Mouse (Mus musculus) ES-E14 (cell line): ENCODE data around the gene Zcchc9. TPM values are rescaled to one million over a fixed set of nuclear protein-coding genes. Genes with fewer than 3 reads are reported as not detected.
"Not testable (repeated sequence)": the region's sequence is repeated elsewhere in the genome, so short reads cannot be mapped to it uniquely, and the experiment has no call there.

Experiments used
- DNase-seq: peaks from one replicate; pipeline ENCODE4 v3.0.0-alpha.2; 2013; ENCODE audit warnings: low read depth, low spot score
- H3K27ac ChIP-seq: 2 replicates; pipeline ENCODE4 v1.5.1; 2012; ENCODE audit warnings: low read depth, mild to moderate bottlenecking, low read length, moderate library complexity, mixed read lengths; ENCODE audit not compliant: poor library complexity, insufficient read depth, severe bottlenecking
- H3K36me3 ChIP-seq: 2 replicates; pipeline ENCODE4 v1.6.1; 2012; ENCODE audit warnings: mild to moderate bottlenecking, low read length, moderate library complexity, mixed read lengths; ENCODE audit not compliant: control insufficient read depth, poor library complexity, insufficient read depth, severe bottlenecking
- H3K4me1 ChIP-seq, 2 experiments: fragments of 150-350 bp in 1 of 2; sonication (generic) in 1 of 2; 2 replicates each; pipeline ENCODE4 v1.6.1; 2012; ENCODE audit warnings: low read length in 2 of 2, mild to moderate bottlenecking in 1 of 2, mixed read lengths in 1 of 2; ENCODE audit not compliant: control insufficient read depth in 2 of 2, insufficient read depth in 2 of 2, poor library complexity in 1 of 2
- H3K4me3 ChIP-seq, 2 experiments: fragments of 150-350 bp in 1 of 2; sonication (generic) in 1 of 2; 2 replicates each; pipeline ENCODE4 v1.5.1; 2012; ENCODE audit warnings: low read length in 2 of 2, low read depth in 1 of 2, mild to moderate bottlenecking in 1 of 2, mixed read lengths in 1 of 2; ENCODE audit not compliant: insufficient read depth in 1 of 2, poor library complexity in 1 of 2, severe bottlenecking in 1 of 2
- H3K9ac ChIP-seq: 2 replicates; pipeline ENCODE4 v1.6.1; 2012; ENCODE audit warnings: low read depth, mild to moderate bottlenecking, low read length, mixed read lengths; ENCODE audit not compliant: poor library complexity, insufficient read depth, severe bottlenecking
- H3K9me3 ChIP-seq: fragments of 150-350 bp; sonication (generic); 2 replicates; pipeline ENCODE4 v1.6.1; 2012; ENCODE audit warnings: low read depth, mild to moderate bottlenecking, low read length; ENCODE audit not compliant: control insufficient read depth, insufficient read depth
- CHD2 ChIP-seq: IDR thresholded peaks from 2 replicates; pipeline ENCODE4 v1.6.1; 2014; ENCODE audit warnings: mild to moderate bottlenecking, low read depth, low read length, inconsistent platforms
- HCFC1 ChIP-seq: IDR thresholded peaks from 2 replicates; pipeline ENCODE4 v1.6.1; 2012; ENCODE audit warnings: low read length, inconsistent platforms, borderline replicate concordance; ENCODE audit not compliant: insufficient read depth
- MAFK ChIP-seq: IDR thresholded peaks from 2 replicates; pipeline ENCODE4 v1.6.1; 2014; ENCODE audit warnings: mild to moderate bottlenecking, low read depth, low read length, inconsistent platforms; ENCODE audit not compliant: insufficient read depth
- ZC3H11A ChIP-seq: IDR thresholded peaks from 2 replicates; pipeline ENCODE4 v1.6.1; 2012; ENCODE audit warnings: low read depth, mild to moderate bottlenecking, inconsistent platforms, low read length, borderline replicate concordance
- ZNF384 ChIP-seq: IDR thresholded peaks from 2 replicates; pipeline ENCODE4 v1.6.1; 2012; ENCODE audit warnings: low read depth, low read length, inconsistent platforms
- in situ Hi-C, 2 experiments: fragments of 600-800 bp; cut with MboI; formaldehyde crosslinking; loops; one replicate each; pipeline ENCODE4 v1.15.1; 2025; ENCODE audit warnings: low sequenced_read_pairs in 2 of 2, inconsistent platforms in 1 of 2; ENCODE audit not compliant: unreplicated experiment in 2 of 2
- total RNA-seq: library from RNA; depleted of rRNA; stranded (reverse); fragments of 300-350 nt; gene quantifications from 2 replicates; pipeline ENCODE4 v1.2.3, GENCODE M21; 2012

Gene Zcchc9
- total RNA-seq, 1 experiment = 20.0 TPM

DNA sequence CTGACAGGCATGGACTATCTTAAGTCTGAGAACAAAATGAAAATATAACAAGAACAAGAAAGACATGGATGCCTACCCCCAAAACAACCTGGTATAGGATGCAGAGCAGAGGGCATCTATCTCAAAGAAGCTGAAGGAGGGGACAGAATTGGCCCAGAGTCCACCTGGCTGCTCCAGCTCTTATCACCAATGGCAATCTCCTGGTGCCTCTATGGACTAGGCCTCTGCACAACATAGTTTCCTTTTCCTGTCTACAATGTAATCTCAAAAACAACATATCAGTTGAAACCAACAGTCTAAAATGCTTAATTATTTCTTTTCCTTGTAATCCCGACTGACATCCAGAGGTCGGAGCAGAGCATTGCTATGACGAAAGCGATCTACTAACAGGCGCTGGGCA lies 29.4 kb downstream of the Zcchc9 start:
- no peak overlapping the region for H3K4me3 ChIP-seq
- no peak for DNase-seq
- H3K9me3 ChIP-seq = no peaks in the 10 kb centered on the region
- in situ Hi-C loops = no loop called here
- no peaks in the 10 kb centered on the region for H3K36me3 ChIP-seq
- no peak overlapping the region for H3K9ac ChIP-seq
- H3K4me1 ChIP-seq = no peaks in the 10 kb centered on the region
- TF ChIP-seq MAFK = no peak
- TF ChIP-seq ZC3H11A = no peak
- TF ChIP-seq HCFC1 = no peak
- TF ChIP-seq CHD2 = no peak
- H3K27ac ChIP-seq = no peak overlapping the region

DNA sequence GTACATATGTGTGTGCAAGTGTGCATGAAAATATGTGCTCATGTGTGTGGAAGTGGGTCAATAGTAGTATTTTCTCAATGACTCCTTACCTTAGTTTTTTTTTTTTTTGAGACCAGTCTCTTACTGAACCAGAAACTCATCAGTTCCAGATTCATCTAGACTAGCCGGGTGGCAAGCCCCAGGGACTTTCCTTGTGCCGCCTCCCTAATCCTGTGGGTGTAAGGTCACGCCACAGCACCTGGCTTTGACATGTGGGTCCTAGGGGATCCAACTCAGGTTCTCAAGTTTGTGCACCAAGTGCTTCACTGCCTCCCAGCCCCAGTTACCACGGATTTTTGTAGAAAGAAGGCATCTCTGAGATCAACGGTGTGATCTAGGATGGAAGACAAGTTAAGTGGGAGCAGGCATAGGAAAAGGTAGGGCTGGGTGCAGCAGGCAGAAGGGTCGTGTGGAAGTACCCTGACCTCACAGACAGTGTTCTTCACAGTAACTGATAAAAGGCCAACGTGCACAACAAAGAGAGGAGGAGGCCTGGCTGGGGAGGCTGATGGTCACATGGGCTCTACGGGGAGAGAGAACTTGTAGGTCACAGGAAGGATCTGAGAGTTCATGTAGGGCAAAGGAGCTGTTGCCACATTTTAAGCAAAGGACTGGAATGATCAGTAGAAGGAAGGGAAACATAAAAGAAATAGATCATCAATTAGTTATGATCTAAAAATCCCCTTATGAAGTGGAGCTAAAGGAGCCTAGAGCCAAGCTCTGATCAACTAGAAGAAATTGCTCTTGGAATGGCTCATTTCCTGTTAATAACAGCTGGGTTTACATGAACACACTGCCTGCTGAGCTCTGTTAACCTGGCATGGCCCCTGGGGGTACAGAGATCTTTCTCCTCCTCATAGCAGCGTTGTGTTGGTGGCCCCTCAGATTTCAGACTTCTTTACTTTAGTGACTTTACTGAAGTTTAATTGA lies 38.5 kb downstream of the Zcchc9 start:
- H3K36me3 ChIP-seq = no peaks in the 10 kb centered on the region
- H3K9me3 ChIP-seq = no peaks in the 10 kb centered on the region
- in situ Hi-C loops = no loop called here
- TF ChIP-seq MAFK (no peak), ZNF384 (no peak), HCFC1 (no peak), CHD2 (no peak), ZC3H11A (no peak)
- no peak overlapping the region for H3K27ac ChIP-seq
- no peak overlapping the region for H3K4me3 ChIP-seq
- H3K4me1 ChIP-seq = no peaks in the 10 kb centered on the region
- DNase-seq = no peak
- H3K9ac ChIP-seq = no peak overlapping the region

DNA sequence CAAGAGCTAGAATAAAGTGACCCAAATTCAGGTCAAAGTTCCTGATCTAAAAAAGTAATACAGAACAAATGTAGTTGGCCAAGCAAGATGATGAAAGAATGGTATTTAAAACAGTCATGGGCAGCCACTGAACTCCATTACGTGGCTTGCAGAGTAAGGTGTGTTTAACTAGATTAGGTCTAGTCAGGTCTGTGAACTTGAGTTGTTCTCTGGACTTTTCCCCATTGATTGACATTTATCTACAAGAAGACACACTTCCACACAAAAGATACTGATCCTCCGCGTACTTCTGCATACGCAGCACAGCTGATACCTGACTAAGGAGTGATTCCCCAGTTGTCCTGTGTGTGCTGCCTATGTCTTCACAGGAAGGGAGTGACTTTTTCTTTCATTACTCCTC lies 41.9 kb downstream of the Zcchc9 start:
- Histone ChIP-seq H3K9ac (no peak overlapping the region), H3K36me3 (no peaks in the 10 kb centered on the region), H3K4me3 (no peak overlapping the region), H3K9me3 (no peaks in the 10 kb centered on the region), H3K4me1 (no peaks in the 10 kb centered on the region), H3K27ac (no peak overlapping the region)
- TF ChIP-seq HCFC1 (no peak), MAFK (no peak), ZC3H11A (no peak), ZNF384 (no peak), CHD2 (no peak)
- no peak for DNase-seq
- in situ Hi-C loops = no loop called here

DNA sequence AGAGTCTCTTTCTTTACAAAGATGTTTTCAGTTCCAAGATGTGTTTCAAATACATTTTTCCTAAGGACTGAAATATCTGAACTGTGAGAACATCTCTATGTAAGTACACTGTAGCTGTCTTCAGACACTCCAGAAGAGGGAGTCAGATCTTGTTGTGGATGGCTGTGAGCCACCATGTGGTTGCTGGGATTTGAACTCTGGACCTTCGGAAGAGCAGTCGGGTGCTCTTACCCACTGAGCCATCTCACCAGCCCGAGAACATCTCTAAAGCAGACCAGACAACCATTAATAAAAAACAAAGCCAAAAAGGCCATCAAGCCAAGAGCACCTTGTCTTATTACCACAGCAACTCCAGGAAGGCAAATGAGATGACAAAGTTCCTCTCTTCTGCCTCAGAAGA lies 43.9 kb downstream of the Zcchc9 start:
- H3K4me3 ChIP-seq, in situ Hi-C loops: not testable (repeated sequence)

More for the DNA sequence above, 43.9 kb downstream of the Zcchc9 start:
- not testable (repeated sequence) for H3K36me3 ChIP-seq, H3K9ac ChIP-seq, DNase-seq, H3K4me1 ChIP-seq, H3K9me3 ChIP-seq, H3K27ac ChIP-seq
